25 mouse cellular contexts compared by ENCODE assay signal in genomic region chr15:94451600-94451999, GRCm38 (mm10). TPM values are rescaled to one million over a fixed set of nuclear protein-coding genes. Genes with fewer than 3 reads are reported as not detected.
"Had no signal": no experiment of that assay in that cellular context is flagged by ENCODE, and none has a peak within 500 bp of the region (broad histone marks: within the 10 kb centered on the region; RNA-seq: fewer than 3 reads in every experiment).

No protein-coding gene starts in this region.

- H3K27ac ChIP-seq: kidney, embryonic 15.5 days; left cerebral cortex, adult 2 months; liver, embryonic 14.5 days; macrophage; midbrain, embryonic 12.5 days; midbrain, embryonic 15.5 days; neural tube, embryonic 12.5 days; neural tube, embryonic 15.5 days; stomach, postnatal 0 days had no signal

- H3K4me2 ChIP-seq: kidney, embryonic 15.5 days; limb, embryonic 15.5 days; liver, embryonic 11.5 days; lung, embryonic 14.5 days; midbrain, embryonic 12.5 days; midbrain, embryonic 15.5 days; neural tube, embryonic 12.5 days; neural tube, embryonic 15.5 days had no signal

- H3K36me3 ChIP-seq: kidney, embryonic 15.5 days; limb, embryonic 15.5 days; midbrain, embryonic 12.5 days; midbrain, embryonic 15.5 days; neural tube, embryonic 12.5 days; neural tube, embryonic 15.5 days had no signal

- H3K9ac ChIP-seq: kidney, embryonic 15.5 days; limb, embryonic 15.5 days; liver, embryonic 14.5 days; liver, postnatal 0 days; lung, embryonic 14.5 days; midbrain, embryonic 12.5 days; midbrain, embryonic 15.5 days; neural tube, embryonic 12.5 days; neural tube, embryonic 15.5 days had no signal

- H3K9me3 ChIP-seq: kidney, embryonic 15.5 days; limb, embryonic 15.5 days; midbrain, embryonic 12.5 days; midbrain, embryonic 15.5 days; neural tube, embryonic 12.5 days; neural tube, embryonic 15.5 days had no signal

- H3K4me3 ChIP-seq: kidney, embryonic 15.5 days; left cerebral cortex, adult 2 months; limb, embryonic 15.5 days; midbrain, embryonic 12.5 days; midbrain, embryonic 15.5 days; neural tube, embryonic 12.5 days; neural tube, embryonic 15.5 days had no signal

- DNase-seq: kidney, adult 8-10 months; kidney, postnatal 10 days; kidney, postnatal 36 days; layer of hippocampus, postnatal 36 days; liver, postnatal 0 days; lung, embryonic 14.5 days; right cerebral cortex, adult 18-20 months; right cerebral cortex, postnatal 14 days; right cerebral cortex, postnatal 4 days; thymus, adult 2 months; thymus, postnatal 14 days; thymus, postnatal 4 days had no signal

- ATAC-seq: liver, postnatal 0 days; lung, postnatal 0 days; midbrain, embryonic 15.5 days had no signal

- H3K4me1 ChIP-seq: kidney, embryonic 15.5 days; limb, embryonic 15.5 days; midbrain, embryonic 12.5 days; midbrain, embryonic 15.5 days; neural tube, embryonic 12.5 days; neural tube, embryonic 15.5 days had no signal

- H3K27me3 ChIP-seq: kidney, embryonic 15.5 days; limb, embryonic 15.5 days; midbrain, embryonic 12.5 days; midbrain, embryonic 15.5 days; neural tube, embryonic 12.5 days; neural tube, embryonic 15.5 days had no signal

RNA-seq across cellular contexts. Expression of gene Adamts20, which starts 13.6 kb away (rescaled TPM):
- total RNA-seq: megakaryocyte, adult 5-6 weeks had no signal
- polyA plus RNA-seq: liver, postnatal 0 days; macrophage had no signal
